Comparison of ENCODE assay signal across 8 mouse cellular contexts in the genomic region with DNA sequence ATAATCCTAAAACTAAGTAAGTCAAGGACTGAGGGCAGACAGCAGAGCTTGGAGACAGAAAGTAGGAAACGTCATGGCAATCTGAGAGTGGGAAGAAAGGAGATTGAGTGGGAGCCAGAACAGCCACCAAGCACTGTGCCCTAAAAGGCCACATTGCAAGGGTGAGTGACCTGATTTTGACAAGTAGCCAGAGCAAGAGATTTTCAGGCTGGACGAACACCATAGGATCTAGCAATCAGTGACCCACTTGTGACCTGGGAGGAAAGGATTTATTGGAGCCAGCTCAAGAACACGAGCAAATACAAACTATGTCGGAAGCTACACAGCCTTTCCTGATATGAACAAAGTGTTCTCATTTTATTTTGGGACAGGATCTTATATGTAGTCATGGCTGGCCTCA. TPM values are rescaled to one million over a fixed set of nuclear protein-coding genes. Genes with fewer than 3 reads are reported as not detected.
DNase-seq lines count a peak whose midpoint lies in the region; ATAC-seq and TF ChIP-seq lines count a peak whose summit lies in the region.

No protein-coding gene starts in this region.

- no peaks in the 10 kb centered on the region for H3K9me3 ChIP-seq in heart, embryonic 15.5 days (replicated peaks)
- H3K9me3 ChIP-seq in kidney, postnatal 0 days (replicated peaks; ENCODE audit: low read length): no peaks in the 10 kb centered on the region
- H3K9me3 ChIP-seq in midbrain, embryonic 10.5 days (replicated peaks): no peaks in the 10 kb centered on the region

- H3K4me2 ChIP-seq in heart, embryonic 15.5 days: peak overlapping the region; percentile 81
- peak overlapping the region; percentile 71; the same call in 1 of the 2 replicates for H3K4me2 ChIP-seq in kidney, postnatal 0 days (ENCODE audit: low read length)

- H3K27ac ChIP-seq in heart, embryonic 15.5 days: peak overlapping the region; percentile 8
- peak overlapping the region; percentile 96 for H3K27ac ChIP-seq in kidney, postnatal 0 days
- H3K27ac ChIP-seq in midbrain, embryonic 10.5 days (replicated peaks): peak overlapping the region; percentile 99; the same call in 1 of the 2 replicates

- no peaks in the 10 kb centered on the region for H3K36me3 ChIP-seq in heart, embryonic 15.5 days
- H3K36me3 ChIP-seq in kidney, postnatal 0 days (ENCODE audit: insufficient read depth, low read length): no peaks in the 10 kb centered on the region
- no peaks in the 10 kb centered on the region for H3K36me3 ChIP-seq in midbrain, embryonic 10.5 days

- no peak for ATAC-seq in heart, embryonic 15.5 days (replicated peaks; ENCODE audit: insufficient number of reproducible peaks, insufficient read depth, low FRiP score, low read depth)
- no peak for ATAC-seq in kidney, postnatal 0 days (replicated peaks; ENCODE audit: low FRiP score, low read depth)
- ATAC-seq in frontal cortex, adult (ENCODE audit: low TSS enrichment): no peak

- WGBS in heart, embryonic 15.5 days: 45% methylated on average over 4 of the region's 4 CpGs
- WGBS in kidney, postnatal 0 days: 17% methylated on average over 4 of the region's 4 CpGs
- whole genome bisulfite sequencing in midbrain, embryonic 10.5 days: 78% methylated on average over 4 of the region's 4 CpGs

- H3K4me1 ChIP-seq in heart, embryonic 15.5 days (replicated peaks): peaks cover 17% of the 10 kb centered on the region
- peaks cover 18% of the 10 kb centered on the region for H3K4me1 ChIP-seq in kidney, postnatal 0 days (replicated peaks; ENCODE audit: insufficient read depth, low read length)
- peaks cover 19% of the 10 kb centered on the region for H3K4me1 ChIP-seq in midbrain, embryonic 10.5 days

- no peak overlapping the region for H3K9ac ChIP-seq in heart, embryonic 15.5 days
- peak overlapping the region; percentile 92; the same call in 1 of the 2 replicates for H3K9ac ChIP-seq in kidney, postnatal 0 days (ENCODE audit: low read depth, low read length)

- no peak for TF ChIP-seq CTCF in kidney, postnatal 0 days (IDR thresholded peaks at IDR 0.05; ENCODE audit: low read depth)

- H3K4me3 ChIP-seq in heart, embryonic 15.5 days: 0 out of 2 replicates have a peak overlapping the region, but pooled peaks have one; percentile 68
- H3K4me3 ChIP-seq in kidney, postnatal 0 days (replicated peaks; ENCODE audit: low read depth, low read length): no peak overlapping the region
- H3K4me3 ChIP-seq in midbrain, embryonic 10.5 days: peak overlapping the region; percentile 79

- no peaks in the 10 kb centered on the region for H3K27me3 ChIP-seq in heart, embryonic 15.5 days
- no peaks in the 10 kb centered on the region for H3K27me3 ChIP-seq in kidney, postnatal 0 days (ENCODE audit: insufficient read depth, low read length)
- H3K27me3 ChIP-seq in midbrain, embryonic 10.5 days (ENCODE audit: low read depth, poor library complexity, severe bottlenecking): no peaks in the 10 kb centered on the region

- peak; percentile 20 for DNase-seq in urinary bladder, postnatal 14 days (ENCODE audit: low spot score)
- DNase-seq in urinary bladder, adult 2 months (ENCODE audit: low spot score): no peak
- peak; percentile 67 for DNase-seq in kidney, postnatal 0 days (ENCODE audit: low spot score)
- no peak for DNase-seq in midbrain, embryonic 10.5 days (ENCODE audit: low spot score)
- no peak for DNase-seq in ovary, postnatal 14 days (ENCODE audit: low spot score)
- DNase-seq in embryo, embryonic 10 days (ENCODE audit: low spot score): no peak

RNA-seq across cellular contexts. Expression of a gene that starts 1.1 kb away (rescaled TPM):
- 9.4 and 10.9 TPM in 2 replicates for polyA plus RNA-seq in urinary bladder, adult 2 months (2012; rRNA removed)
- 5.1 and 6.3 TPM in 2 replicates for polyA plus RNA-seq in heart, embryonic 15.5 days (2015; fragmentation: Nextera tagmentation; extraction: Ambion mirVana)
- polyA plus RNA-seq in kidney, postnatal 0 days (2015; fragmentation: Nextera tagmentation; extraction: Ambion mirVana): 6.1 and 6.9 TPM in 2 replicates
- 7.1 and 8.9 TPM in 2 replicates for polyA plus RNA-seq in midbrain, embryonic 10.5 days (2016; fragmentation: Nextera tagmentation; extraction: Ambion mirVana)

RNA-seq across cellular contexts. Expression of a gene that starts 6.2 kb away (rescaled TPM):
- 14.4 and 18.2 TPM in 2 replicates for polyA plus RNA-seq in urinary bladder, adult 2 months (2012; rRNA removed)
- 20.1 and 24.2 TPM in 2 replicates for polyA plus RNA-seq in heart, embryonic 15.5 days (2015; fragmentation: Nextera tagmentation; extraction: Ambion mirVana)
- 32.1 and 33.4 TPM in 2 replicates for polyA plus RNA-seq in kidney, postnatal 0 days (2015; fragmentation: Nextera tagmentation; extraction: Ambion mirVana)
- polyA plus RNA-seq in midbrain, embryonic 10.5 days (2016; fragmentation: Nextera tagmentation; extraction: Ambion mirVana): 35.9 and 38.0 TPM in 2 replicates

RNA-seq across cellular contexts. Expression of a gene that starts 46.7 kb away (rescaled TPM):
- polyA plus RNA-seq in urinary bladder, adult 2 months (2012; rRNA removed): 18.8 and 30.3 TPM in 2 replicates
- 3.1 and 5.0 TPM in 2 replicates for polyA plus RNA-seq in heart, embryonic 15.5 days (2015; fragmentation: Nextera tagmentation; extraction: Ambion mirVana)
- polyA plus RNA-seq in kidney, postnatal 0 days (2015; fragmentation: Nextera tagmentation; extraction: Ambion mirVana): 2.4 and 2.9 TPM in 2 replicates
- polyA plus RNA-seq in midbrain, embryonic 10.5 days (2016; fragmentation: Nextera tagmentation; extraction: Ambion mirVana): 2.6 and 2.7 TPM in 2 replicates

Comparison
In these comparisons a context has a peak if more than half of its experiments do, and no peak if none do; other contexts are left out.
1. DNase-seq: peak in urinary bladder, postnatal 14 days (single experiment) and kidney, postnatal 0 days (single experiment); none in urinary bladder, adult 2 months (single experiment), midbrain, embryonic 10.5 days (single experiment), ovary, postnatal 14 days (single experiment) and embryo, embryonic 10 days (single experiment).
2. H3K27ac ChIP-seq: peak in every context shown above with its lines; median percentile 99 in midbrain, embryonic 10.5 days; 96 in kidney, postnatal 0 days; 8 in heart, embryonic 15.5 days.